Mouse (Mus musculus) liver, embryonic 14.5 days (tissue): ENCODE results near the gene Gpr89.

ENCODE experiments used
- CTCF ChIP-seq: IDR thresholded peaks from 2 replicates; pipeline ENCODE4 v1.5.1; 2016; ENCODE audit warnings: antibody characterized with exemption, low read depth, control low read depth
- EP300 ChIP-seq: IDR thresholded peaks from 2 replicates; pipeline ENCODE4 v1.6.1; 2016; ENCODE audit warnings: antibody characterized with exemption, low read depth

- no peak for TF ChIP-seq EP300
- TF ChIP-seq CTCF: no peak
These were observed 48.5 kb upstream of the Gpr89 start for GRCm38 (mm10) chr3:96953489-96954233.
